Mouse (Mus musculus): ENCODE results near the gene Abcb11. TPM values are rescaled to one million over a fixed set of nuclear protein-coding genes. Genes with fewer than 3 reads are reported as not detected.

The Abcb11 gene
- total RNA-seq, 2 experiments from 2014 or later: not detected

- ATAC-seq (replicated peaks; ENCODE audit: poor library complexity): peak; percentile 80
Observed at GRCm38 (mm10) chr2:69275875-69276274, 66.5 kb downstream of the Abcb11 start.

- no peak for ATAC-seq (replicated peaks; ENCODE audit: poor library complexity)
Observed at GRCm38 (mm10) chr2:69264069-69264618, 78.3 kb downstream of the Abcb11 start.

GRCm38 (mm10) chr2:69248221-69248755 is 94.1 kb downstream of the Abcb11 start:
- no peak for ATAC-seq (replicated peaks; ENCODE audit: poor library complexity)

GRCm38 (mm10) chr2:69247081-69247480 is 95.3 kb downstream of the Abcb11 start:
- no peak for ATAC-seq (replicated peaks; ENCODE audit: poor library complexity)

- no peak for ATAC-seq (replicated peaks; ENCODE audit: poor library complexity)
Observed at GRCm38 (mm10) chr2:69244924-69245323, 97.5 kb downstream of the Abcb11 start.

- no peak for ATAC-seq (replicated peaks; ENCODE audit: poor library complexity)
Observed at GRCm38 (mm10) chr2:69239315-69239714, 103.1 kb downstream of the Abcb11 start.

GRCm38 (mm10) chr2:69234976-69235678 is 107.3 kb downstream of the Abcb11 start:
- no peak for ATAC-seq (replicated peaks; ENCODE audit: poor library complexity)

GRCm38 (mm10) chr2:69232101-69232500 is 110.3 kb downstream of the Abcb11 start:
- ATAC-seq (replicated peaks; ENCODE audit: poor library complexity): peak; percentile 80

GRCm38 (mm10) chr2:69230137-69230536 is 112.3 kb downstream of the Abcb11 start:
- no peak for ATAC-seq (replicated peaks; ENCODE audit: poor library complexity)

GRCm38 (mm10) chr2:69228635-69229034 is 113.8 kb downstream of the Abcb11 start:
- no peak for ATAC-seq (replicated peaks; ENCODE audit: poor library complexity)

- ATAC-seq (replicated peaks; ENCODE audit: poor library complexity): no peak
Observed at GRCm38 (mm10) chr2:69226876-69227275, 115.5 kb downstream of the Abcb11 start.

- ATAC-seq (replicated peaks; ENCODE audit: poor library complexity): no peak
Observed at GRCm38 (mm10) chr2:69224724-69225123, 117.7 kb downstream of the Abcb11 start.

- ATAC-seq (replicated peaks; ENCODE audit: poor library complexity): no peak
Observed at GRCm38 (mm10) chr2:69222815-69223214, 119.6 kb downstream of the Abcb11 start.

GRCm38 (mm10) chr2:69221868-69222416 is 120.5 kb downstream of the Abcb11 start:
- no peak for ATAC-seq (replicated peaks; ENCODE audit: poor library complexity)

- no peak for ATAC-seq (replicated peaks; ENCODE audit: poor library complexity)
Observed at GRCm38 (mm10) chr2:69215242-69215641, 127.2 kb downstream of the Abcb11 start.

- no peak for ATAC-seq (replicated peaks; ENCODE audit: poor library complexity)
Observed at GRCm38 (mm10) chr2:69212652-69213051, 129.8 kb downstream of the Abcb11 start.

- ATAC-seq (replicated peaks; ENCODE audit: poor library complexity): no peak
Observed at GRCm38 (mm10) chr2:69210773-69211172, 131.6 kb downstream of the Abcb11 start, which contains the start of gene G6pc2. Gene G6pc2 (plus strand): TSS chr2:69211073.

- no peak for ATAC-seq (replicated peaks; ENCODE audit: poor library complexity)
Observed at GRCm38 (mm10) chr2:69209684-69210083, 132.7 kb downstream of the Abcb11 start.

- ATAC-seq (replicated peaks; ENCODE audit: poor library complexity): peak; percentile 33
Observed at GRCm38 (mm10) chr2:69206523-69206922, 135.9 kb downstream of the Abcb11 start.

- ATAC-seq (replicated peaks; ENCODE audit: poor library complexity): peak; percentile 98
Observed at GRCm38 (mm10) chr2:69205791-69206351, 136.5 kb downstream of the Abcb11 start, which contains the start of gene Spc25. Gene Spc25 (minus strand): TSS chr2:69206194.

GRCm38 (mm10) chr2:69205185-69205584 is 137.2 kb downstream of the Abcb11 start:
- ATAC-seq (replicated peaks; ENCODE audit: poor library complexity): no peak

- no peak for ATAC-seq (replicated peaks; ENCODE audit: poor library complexity)
Observed at GRCm38 (mm10) chr2:69193555-69193954, 148.9 kb downstream of the Abcb11 start.

Data from megakaryocyte progenitor cell, adult 5-6 weeks (primary cell).